Mouse (Mus musculus) liver, adult (tissue): Measurements from ENCODE around the gene Ackr2.
A peak's percentile ranks its signal among the peaks of the same experiment; 100 is the strongest.

Source experiments
- GATA4 ChIP-seq: IDR thresholded peaks from 2 replicates; pipeline ENCODE4 v1.6.1; 2014; ENCODE audit warnings: mild to moderate bottlenecking, low read length; ENCODE audit not compliant: insufficient replicate concordance

Gene Ackr2

DNA sequence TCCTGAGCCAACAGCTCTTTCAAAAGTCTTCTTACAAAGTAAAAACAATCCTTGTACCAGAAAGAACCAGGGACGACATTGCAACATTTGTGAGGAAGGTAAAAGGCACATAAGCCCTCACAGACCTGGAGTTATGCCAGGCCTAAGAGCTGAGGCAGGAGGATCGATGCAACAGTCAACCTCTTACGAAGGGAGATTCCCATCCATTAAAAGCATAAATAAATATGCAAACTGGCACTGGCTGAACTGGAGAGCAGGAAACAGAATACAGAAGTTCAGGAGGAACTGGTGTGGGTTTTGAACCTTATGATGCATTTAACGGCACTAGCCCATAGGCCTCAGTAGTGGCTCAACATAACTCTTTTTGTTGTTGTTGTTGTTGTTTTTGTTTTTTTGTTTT lies 6.2 kb downstream of the Ackr2 start:
- TF ChIP-seq GATA4: no peak

- TF ChIP-seq GATA4: no peak
These were observed 6.8 kb downstream of the Ackr2 start for GRCm38 (mm10) chr9:121904946-121905345.

- no peak for TF ChIP-seq GATA4
These were observed 7.5 kb downstream of the Ackr2 start for GRCm38 (mm10) chr9:121905556-121906185.

DNA sequence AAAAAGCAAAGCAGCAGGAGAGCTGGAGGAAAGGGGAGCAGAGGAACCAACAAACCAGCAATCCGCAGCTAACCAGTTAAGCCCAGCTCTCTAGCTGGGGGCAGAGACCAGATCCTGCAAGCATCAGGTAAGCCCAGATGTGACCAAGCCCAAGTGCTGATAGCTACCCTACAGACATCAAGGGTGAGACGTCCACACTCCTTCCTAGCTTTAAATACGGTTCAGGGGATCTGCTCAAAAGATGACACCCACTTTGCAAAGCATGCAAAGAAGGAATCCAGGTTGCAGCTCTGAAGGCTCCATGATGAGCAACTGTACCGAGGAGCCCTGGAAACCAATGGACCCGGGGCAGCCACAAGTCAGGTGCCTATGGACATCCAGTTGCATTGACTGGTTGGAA lies 8.3 kb downstream of the Ackr2 start:
- no peak for TF ChIP-seq GATA4

DNA sequence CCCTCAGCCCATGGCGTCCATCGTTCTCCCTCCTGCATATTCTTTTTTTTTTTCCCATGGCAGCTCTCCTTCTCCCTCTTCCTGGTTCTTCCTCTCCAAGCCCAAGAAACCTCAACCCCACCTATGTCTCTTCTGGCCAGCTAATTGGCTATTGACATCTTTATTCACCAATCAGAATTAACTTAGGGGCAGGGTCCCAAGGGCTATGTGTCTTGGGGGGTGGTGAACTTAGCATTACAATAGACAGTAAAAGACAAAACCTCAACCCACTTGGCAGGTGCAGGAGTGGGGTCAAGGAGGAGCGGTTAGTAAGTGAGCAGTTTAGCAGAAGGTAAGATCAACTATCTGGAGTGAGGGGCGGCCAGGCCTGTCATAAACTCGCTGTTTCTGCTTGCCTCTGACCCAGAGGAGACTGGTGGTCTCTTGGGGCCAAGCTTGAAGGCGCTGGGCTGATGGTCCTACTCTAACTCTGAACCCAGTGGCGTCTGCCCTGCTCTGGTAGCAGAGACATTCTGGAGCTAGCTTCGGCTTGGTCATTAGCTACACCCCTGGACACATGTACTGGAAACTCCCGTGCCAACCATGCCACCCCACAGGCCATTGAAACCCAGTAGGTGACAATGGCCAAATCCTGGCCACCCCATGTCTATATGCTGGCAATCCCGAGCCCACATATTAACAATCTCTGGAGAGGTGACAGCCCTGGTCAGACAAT lies 9.4 kb downstream of the Ackr2 start:
- no peak for TF ChIP-seq GATA4

GRCm38 (mm10) chr9:121908321-121908720 lies 10.2 kb downstream of the Ackr2 start:
- no peak for TF ChIP-seq GATA4

DNA sequence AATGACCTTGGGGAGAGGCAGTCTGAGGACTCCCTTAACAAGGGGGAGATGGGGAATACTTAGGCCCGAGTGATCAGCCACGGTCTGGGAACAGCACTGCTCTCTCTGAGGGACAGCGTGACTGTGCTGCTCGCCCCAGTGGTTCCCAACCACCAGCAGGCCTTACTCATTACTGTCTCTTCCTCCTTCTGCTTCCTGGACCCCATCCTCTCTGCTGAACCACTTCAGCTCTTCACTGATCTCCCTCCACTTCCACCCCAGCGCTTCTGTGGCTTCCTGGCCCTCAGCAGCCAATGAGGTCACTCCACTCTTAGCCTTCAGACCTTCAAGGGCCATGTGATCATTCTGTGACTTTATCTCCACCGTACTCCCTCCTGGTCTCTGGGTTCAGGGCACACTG lies 11.5 kb downstream of the Ackr2 start:
- no peak for TF ChIP-seq GATA4

- no peak for TF ChIP-seq GATA4
These were observed 13.0 kb downstream of the Ackr2 start for GRCm38 (mm10) chr9:121911196-121911595.

DNA sequence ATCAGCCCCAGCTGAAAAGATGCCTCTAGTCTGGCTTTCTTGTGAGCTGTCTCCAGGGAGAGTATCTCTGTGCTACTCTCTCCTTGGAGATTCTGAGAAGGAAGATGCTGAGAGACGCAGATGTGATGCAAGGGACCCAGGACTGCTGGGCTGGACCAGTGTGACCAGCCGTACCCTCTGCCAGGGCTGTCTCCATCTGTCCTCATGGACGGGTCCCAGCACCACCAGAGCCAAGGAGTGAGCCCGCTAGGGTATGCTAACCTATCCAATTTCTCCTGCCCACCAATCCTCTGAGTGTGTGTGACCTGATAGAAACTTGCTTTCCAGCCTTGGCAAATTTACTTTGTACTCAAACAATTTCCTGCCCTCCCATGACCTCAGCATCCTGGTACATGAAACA lies 14.6 kb downstream of the Ackr2 start:
- TF ChIP-seq GATA4: no peak

GRCm38 (mm10) chr9:121914226-121914757 lies 16.1 kb downstream of the Ackr2 start:
- TF ChIP-seq GATA4: no peak

- TF ChIP-seq GATA4: peak; percentile 37; the same call in 1 of the 2 replicates
These were observed 16.9 kb downstream of the Ackr2 start for GRCm38 (mm10) chr9:121915056-121915455.

- TF ChIP-seq GATA4: no peak
These were observed 17.9 kb downstream of the Ackr2 start, which contains the start of gene Cyp8b1 for GRCm38 (mm10) chr9:121916102-121916501. Cyp8b1 (minus strand) TSS chr9:121916305.

- TF ChIP-seq GATA4: no peak
These were observed 20.9 kb downstream of the Ackr2 start for GRCm38 (mm10) chr9:121919027-121919501.

DNA sequence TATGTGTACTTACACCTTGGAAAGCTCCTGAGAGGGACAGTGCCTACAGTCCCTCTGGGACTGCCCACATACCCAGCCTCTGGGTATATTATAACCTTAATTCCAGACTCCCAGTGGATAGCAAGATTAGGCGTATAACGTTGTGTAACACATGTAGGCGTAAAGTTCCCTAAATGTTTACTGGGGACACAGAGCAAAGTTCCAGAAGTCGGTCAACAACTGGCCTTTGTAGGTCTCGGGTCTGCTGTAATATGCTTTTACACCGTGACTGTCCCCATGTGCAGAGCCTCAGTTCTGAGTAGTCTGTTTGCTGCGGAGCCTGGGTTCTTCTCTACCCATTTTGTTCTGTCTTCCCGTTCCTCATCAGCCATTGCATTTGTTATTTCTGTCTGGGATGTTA lies 25.3 kb downstream of the Ackr2 start:
- peak; percentile 3; the same call in 1 of the 2 replicates for TF ChIP-seq GATA4

- 0 out of 2 replicates have a peak, but pooled peaks have one; percentile 2 for TF ChIP-seq GATA4
These were observed 25.8 kb downstream of the Ackr2 start for GRCm38 (mm10) chr9:121923906-121924305.

DNA sequence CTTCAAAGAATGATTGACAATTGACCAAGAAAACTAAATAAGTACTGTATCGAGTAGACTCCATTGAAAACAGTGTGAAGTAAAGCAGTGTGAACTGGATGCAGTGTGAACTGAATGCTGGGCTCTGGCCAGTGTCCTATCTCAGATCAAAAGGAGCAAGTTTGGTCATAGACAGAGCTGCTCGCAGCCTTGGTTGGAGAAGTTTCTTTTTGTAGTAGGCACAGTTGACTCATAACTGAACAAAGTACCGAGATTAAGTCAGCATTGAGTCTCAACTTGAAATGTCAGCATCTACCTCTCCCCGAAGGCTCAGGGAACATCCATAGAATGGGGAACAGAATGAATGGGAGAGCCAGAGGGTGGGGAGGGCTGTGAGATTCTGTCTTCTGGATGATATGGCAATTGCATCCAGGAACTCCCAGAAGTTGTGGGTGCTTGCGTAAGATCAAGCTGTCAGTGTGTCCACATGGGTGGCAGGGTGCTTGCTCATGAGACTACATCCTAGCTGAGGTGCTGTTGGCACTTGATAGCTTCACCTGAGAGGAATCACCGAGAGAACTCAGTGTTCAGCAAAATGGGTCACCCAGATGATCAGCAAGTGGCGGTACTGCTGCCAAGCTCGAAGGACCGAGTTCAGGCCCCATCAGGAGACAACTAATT lies 26.9 kb downstream of the Ackr2 start:
- TF ChIP-seq GATA4: no peak
